Mouse (Mus musculus) frontal cortex, postnatal 14 days (tissue): ENCODE data around the gene Ryr2.

Experiments used
- DNase-seq, 2 experiments: peaks; one replicate each; pipeline ENCODE4 v3.0.0; 2022; ENCODE audit warnings: low spot score in 2 of 2

Ryr2 gene

GRCm38 (mm10) chr13:11772173-11772572 lies 334.6 kb downstream of the Ryr2 start:
- no peak for DNase-seq

DNA sequence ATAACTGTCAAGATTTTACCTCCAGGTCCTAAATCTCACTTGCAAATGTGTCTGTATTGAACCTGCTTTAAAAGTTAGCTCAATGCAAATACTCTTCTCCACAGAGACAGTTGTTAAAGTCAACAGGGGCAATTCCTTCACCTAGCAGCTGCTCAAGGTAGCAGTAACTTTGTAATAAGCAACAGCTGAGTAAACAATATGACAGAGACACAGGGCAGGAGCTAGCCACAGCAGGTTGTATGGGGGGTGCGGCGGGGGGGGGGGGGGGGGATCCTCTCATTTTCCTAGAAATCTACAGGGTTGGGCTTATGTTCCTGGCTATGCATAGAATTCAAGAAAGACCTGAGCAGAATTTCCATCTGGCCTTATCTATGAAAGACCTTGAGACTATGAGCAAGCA lies 339.8 kb downstream of the Ryr2 start:
- no peak for DNase-seq

GRCm38 (mm10) chr13:11763925-11764324 lies 342.8 kb downstream of the Ryr2 start:
- DNase-seq: no peak

DNA sequence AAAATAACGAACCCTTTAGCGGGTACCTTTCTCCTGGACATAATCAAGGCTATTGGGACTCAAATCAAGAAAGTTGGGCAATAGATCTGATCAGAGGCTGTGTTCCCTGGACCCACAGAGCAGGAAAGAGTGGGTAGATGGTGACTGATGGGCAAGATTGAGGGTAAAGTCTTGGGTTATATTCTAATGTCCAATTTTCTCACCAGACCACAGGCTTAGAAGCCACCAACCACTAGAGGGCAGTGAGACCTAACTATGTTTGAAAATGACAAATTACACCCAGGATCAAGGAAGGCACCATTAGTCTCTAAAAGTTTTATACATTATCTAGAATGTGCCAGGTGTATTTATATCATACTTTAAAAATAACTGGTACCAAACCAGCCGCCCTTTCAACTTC lies 343.6 kb downstream of the Ryr2 start:
- peak in 1 of 2 experiments; percentile 33 for DNase-seq

DNA sequence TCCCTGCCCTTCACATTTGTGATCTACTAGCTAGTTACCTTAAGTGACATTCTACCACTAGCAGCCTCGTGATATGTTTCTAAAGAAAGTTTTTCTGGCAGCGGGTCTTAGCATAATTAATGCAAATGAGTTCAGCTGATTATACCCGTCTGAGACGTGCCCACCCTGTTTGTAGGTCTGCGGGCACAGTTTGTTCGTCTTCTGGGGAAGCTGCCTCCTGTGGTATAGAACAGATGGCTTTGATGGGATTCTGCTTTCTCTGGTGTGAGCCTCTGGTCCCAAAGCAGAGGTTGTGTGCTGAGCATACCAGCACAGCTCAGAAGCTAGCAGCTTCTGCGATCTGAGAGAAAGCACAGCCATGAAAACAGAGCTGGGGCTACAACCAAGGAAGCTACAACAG lies 348.9 kb downstream of the Ryr2 start:
- peak; percentile 20 to 32 for DNase-seq

- no peak for DNase-seq
These were observed 361.3 kb downstream of the Ryr2 start for GRCm38 (mm10) chr13:11745479-11745878.

DNA sequence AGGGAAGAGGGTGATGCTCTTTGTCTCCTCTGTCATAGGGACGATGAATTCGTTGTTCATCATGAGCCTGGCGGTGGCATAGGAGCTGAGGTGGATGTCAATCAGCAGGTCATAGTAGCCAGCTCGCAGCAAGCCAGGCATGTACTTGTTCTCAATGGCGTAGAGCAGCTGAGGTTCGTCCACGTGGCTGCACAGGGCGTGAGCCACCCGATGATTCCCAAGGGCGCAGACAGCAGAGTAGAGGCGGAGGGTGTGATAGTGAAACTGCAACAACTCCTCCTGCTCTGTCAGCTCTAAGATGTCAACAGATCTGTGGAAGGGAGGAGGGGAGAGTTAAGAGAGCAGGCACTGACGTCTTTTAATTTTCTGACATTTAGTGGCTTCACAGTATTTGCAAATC lies 368.5 kb downstream of the Ryr2 start:
- DNase-seq: no peak

DNA sequence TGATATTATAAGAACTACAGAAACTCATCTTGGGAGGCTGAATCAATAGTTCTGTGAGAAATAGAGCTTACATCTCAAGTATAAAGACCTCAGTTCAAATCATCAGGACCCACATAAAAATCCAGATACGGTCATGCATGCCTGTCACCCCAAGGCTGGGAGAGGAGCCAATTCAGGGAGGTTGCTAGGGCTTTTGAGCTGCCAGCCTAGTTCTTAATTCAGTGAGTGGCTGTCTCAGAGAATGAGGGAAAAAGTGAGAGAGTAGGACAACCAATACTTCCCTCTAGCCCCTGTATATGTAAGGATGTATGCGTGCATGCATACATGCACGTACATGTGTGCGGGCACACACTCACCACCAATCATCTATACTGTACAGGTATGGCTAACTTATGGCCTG lies 390.5 kb downstream of the Ryr2 start:
- no peak for DNase-seq

DNA sequence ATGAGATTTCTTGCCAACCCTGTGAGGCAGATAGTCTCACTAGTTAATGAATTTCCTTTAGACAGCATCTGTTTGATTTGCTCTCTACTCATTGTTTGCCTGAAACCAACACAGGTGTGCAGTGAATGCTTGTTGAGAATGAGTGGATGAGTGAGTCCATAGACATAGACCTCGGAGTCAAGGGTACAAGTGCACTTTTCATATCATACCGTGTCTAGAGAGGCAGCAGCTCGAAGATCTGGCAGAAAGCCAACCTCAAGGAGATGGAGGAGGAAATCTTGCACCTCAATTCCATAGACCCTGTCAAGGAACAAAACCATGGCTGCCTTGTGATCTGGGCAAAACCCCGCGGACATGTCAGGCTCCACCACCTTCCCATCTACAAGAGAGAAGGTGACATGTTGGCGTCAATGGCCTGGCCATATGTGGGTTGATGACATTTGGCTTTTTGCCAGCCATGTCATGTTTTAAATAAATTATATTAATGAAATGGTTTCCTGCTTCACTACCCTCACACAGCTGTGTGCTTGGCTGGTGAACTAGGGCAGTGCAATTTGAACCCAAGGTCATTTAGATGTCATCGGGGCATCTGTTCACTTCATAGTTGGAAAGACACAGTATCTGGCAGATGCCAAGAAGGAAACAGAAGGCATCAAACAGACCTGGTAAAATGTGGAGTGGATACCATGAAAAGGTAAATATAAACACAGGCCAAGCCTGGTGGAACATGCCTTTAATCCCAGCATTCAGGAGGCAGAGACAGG lies 396.9 kb downstream of the Ryr2 start:
- DNase-seq: no peak

DNA sequence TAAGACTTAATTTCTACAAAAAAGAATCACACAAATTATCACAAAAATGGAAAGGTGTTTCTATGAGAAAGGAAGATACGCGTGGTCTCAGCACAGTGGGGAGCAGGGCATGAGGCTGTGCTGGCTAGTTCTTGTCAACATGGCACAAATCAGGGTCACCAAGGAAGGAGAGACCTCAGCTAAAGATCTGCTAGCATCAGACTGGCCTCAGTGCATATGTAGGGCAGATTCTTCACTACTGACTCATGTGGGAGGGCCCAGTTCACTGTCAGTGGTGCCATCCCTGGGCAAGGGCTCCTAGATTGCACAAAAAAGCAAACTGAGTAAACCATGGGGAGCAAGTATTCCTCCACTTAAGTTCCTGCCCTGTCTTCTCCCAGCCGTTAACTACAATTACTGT lies 405.0 kb downstream of the Ryr2 start:
- DNase-seq: no peak

GRCm38 (mm10) chr13:11696496-11696895 lies 410.2 kb downstream of the Ryr2 start:
- no peak for DNase-seq

DNA sequence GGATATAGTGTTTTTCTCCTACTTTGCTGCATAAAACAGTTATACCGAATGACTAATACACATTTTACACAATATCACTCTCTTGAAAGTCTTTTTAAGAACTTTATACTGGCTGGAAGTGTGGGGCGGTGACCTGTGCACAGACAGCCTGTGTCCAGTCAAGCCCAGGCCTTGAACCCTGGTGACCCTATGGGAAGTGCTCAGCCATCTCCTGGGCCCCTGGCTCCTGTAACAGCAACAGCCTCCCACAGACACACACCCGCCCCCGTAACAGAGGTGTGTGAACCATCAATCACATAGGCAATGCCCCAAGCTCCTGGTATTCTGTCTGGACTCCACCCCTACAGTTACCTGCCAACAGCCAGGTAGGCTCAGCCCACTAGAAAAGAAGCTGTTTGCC lies 424.9 kb downstream of the Ryr2 start:
- no peak for DNase-seq

DNA sequence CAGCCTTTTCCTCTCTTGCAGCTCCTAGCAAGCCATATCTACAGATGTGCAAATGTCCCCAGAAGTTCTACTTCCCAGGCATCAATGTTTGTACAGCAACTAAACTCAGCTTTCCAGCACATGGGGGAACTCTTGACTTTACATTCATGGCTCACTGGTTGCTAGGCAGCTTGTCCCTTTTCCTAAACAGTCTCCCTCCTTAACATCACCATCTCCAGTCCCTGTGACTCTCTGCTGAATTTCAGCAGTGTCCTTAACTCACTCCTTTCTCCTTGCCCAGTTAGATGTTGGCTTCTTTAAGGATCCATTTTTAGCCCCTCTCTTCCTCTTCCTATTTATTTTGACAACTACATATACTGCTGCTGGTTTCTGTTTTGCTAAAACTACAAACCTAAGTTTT lies 443.9 kb downstream of the Ryr2 start:
- no peak for DNase-seq

DNA sequence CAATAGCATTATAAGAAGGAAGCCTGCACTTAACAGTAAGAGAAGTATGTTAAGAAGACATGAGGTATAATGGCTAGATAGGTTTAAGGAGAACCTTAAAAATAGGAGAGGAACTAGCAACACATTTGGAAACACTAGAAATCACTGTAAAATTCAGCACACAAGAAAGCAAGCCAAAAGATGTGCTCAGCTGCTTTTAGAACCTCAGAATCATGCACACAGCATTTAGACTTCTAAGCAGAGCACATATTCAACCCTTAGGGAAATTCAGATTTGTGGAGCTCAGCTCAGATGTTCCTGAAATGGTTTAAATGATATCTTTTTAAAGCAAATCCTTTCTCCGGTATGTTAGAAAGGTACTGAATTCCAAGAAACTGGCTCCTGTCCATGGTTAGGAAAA lies 461.9 kb downstream of the Ryr2 start:
- no peak for DNase-seq

DNA sequence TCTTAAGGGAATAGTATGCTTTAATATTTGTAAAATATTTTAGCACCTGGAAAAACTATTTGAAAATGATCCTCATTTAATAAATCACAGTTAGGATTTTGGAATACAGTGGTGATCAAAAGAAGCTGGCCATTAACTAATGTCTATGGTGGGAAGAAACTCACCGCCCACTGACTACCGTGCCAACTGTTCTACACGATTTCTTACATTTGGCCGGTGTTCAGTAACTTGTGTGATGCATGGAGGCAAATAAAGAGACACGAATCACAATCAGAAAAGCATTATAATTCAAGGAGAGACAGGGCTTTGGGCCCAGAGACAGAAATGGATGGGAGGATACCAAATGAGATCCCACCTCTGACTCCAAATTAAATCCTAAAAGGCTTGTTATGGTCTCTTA lies 470.4 kb downstream of the Ryr2 start:
- no peak for DNase-seq

DNA sequence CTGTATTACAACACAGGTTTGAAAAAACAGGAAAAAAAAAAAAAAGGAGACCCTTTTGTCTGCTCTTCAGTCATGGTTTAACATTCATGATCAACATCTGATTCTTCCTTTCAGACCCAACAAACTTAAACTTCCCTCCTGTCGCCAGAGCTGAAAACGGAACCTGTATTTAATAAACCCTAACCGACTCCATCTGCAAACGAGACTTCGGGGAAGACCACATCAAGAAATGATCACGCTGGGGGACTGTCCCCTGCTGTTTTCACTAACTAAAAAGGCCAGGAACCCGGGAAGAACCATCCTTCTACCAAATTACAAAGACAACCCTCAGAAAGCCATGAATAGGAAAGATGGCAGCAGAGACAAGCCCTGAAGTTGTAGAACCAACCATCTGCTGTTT lies 482.2 kb downstream of the Ryr2 start:
- no peak for DNase-seq

- DNase-seq: no peak
These were observed 511.3 kb downstream of the Ryr2 start for GRCm38 (mm10) chr13:11595431-11595830.

- no peak for DNase-seq
These were observed 521.5 kb downstream of the Ryr2 start for GRCm38 (mm10) chr13:11585283-11585682.

GRCm38 (mm10) chr13:11572552-11572951 lies 534.2 kb downstream of the Ryr2 start:
- DNase-seq: no peak

DNA sequence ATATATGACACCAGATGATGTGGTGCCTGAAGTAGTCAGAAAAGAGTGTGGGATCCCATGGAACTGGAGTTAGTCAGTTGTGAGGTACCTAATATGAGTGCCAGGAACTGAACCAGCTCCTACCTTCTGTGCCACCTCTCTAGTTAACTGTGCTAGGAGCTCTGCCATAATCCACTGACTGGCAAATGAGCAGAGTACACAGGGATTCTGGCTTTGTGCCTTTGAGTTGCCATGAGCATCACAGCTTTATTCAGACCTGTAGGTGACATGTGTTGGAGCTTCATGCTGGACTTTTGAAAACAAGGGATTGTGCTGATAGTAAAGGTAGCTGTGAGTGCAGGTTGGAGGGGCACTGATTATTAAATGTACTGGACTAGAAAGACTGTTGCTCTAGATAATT lies 539.4 kb downstream of the Ryr2 start:
- DNase-seq: no peak

DNA sequence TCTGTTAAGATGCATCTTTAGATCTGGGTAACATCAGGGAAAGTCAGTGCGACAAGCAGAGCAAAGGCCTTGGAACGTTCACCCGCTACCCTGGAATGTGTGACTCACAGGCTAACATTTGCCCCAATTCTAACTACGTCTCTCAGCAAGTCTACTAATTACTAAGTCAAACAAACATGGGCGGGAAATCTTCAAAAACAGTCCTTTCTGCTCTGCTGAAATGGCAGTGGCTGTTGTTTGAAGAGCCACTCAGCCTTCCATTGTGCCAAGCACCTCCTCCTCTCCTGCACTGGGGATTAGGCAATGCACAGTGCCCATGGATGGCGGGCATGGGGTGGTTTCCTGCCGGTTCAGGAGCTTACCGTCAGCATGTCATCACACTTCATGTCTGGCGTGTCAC lies 540.3 kb downstream of the Ryr2 start:
- no peak for DNase-seq

DNA sequence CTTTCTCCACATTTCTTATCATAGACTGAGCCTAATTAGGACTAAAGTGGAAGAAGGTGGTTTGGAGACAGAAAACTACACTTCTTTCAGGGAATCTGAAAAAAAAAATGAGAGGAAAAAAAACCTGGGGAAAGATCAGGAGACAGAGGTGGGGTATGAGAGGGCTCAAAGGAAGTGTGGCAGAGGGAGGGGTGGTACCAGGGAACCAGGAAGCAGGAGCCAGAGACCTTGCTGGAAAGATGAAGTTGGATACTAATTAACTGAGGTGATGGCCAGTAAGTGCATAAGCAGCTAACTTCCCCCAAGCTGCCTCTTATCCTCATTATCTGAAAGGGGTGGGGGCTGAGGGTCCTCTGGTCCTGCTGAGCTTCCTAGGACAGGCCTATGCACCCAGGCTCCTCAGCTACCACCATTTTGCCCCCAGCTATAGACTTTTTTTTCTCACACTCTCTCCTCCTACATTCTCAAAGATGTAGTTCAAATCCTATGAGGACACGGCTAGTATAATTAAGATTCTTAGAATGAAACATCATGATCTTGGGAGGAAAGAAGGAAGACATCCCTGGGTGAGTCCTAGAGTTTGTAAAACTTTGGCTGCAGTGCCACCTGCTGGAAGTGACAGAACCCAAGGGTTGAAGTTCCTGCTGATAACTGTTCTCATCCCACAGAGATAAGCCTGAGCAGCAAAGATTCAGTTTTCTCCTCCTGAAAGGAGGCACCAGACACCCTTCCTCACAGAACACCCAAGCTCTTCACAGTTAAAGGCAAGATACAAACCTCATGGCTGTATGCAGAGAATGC lies 543.3 kb downstream of the Ryr2 start:
- DNase-seq: peak; percentile 51 to 76

GRCm38 (mm10) chr13:11549644-11550043 lies 557.1 kb downstream of the Ryr2 start:
- no peak for DNase-seq
